Mouse (Mus musculus) lung, embryonic 15.5 days (tissue): ENCODE measurements around the gene Hspb6. TPM values are rescaled to one million over a fixed set of nuclear protein-coding genes. Genes with fewer than 3 reads are reported as not detected.
A peak's percentile ranks its signal among the peaks of the same experiment; 100 is the strongest.

Experiments
- ATAC-seq: fragments of 200-750 bp; cut with Nextera tagmentation; 2 replicates; pipeline ENCODE4 v1.8.0; 2017; ENCODE audit warnings: moderate number of reproducible peaks, borderline replicate concordance; ENCODE audit not compliant: low FRiP score, low TSS enrichment; ENCODE audit errors: extremely low read depth
- H3K27ac ChIP-seq: fragments of 300-500 bp; sonication (generic); 2 replicates; pipeline ENCODE4 v1.5.1; 2015; ENCODE audit warnings: moderate library complexity, mild to moderate bottlenecking, inconsistent platforms
- H3K27me3 ChIP-seq: fragments of 300-500 bp; sonication (generic); 2 replicates; pipeline ENCODE4 v1.6.1; 2015; ENCODE audit warnings: inconsistent platforms
- H3K36me3 ChIP-seq: fragments of 300-500 bp; sonication (generic); 2 replicates; pipeline ENCODE4 v1.6.1; 2015; ENCODE audit warnings: inconsistent platforms
- H3K4me1 ChIP-seq: fragments of 300-500 bp; sonication (generic); 2 replicates; pipeline ENCODE4 v1.6.1; 2015; ENCODE audit warnings: inconsistent platforms
- H3K4me2 ChIP-seq: fragments of 300-500 bp; sonication (generic); 2 replicates; pipeline ENCODE4 v1.6.1; 2015; ENCODE audit warnings: inconsistent platforms, mild to moderate bottlenecking, moderate library complexity
- H3K4me3 ChIP-seq: fragments of 300-500 bp; sonication (generic); 2 replicates; pipeline ENCODE4 v1.5.1; 2015; ENCODE audit warnings: mild to moderate bottlenecking, inconsistent platforms
- H3K9ac ChIP-seq: fragments of 300-500 bp; sonication (generic); 2 replicates; pipeline ENCODE4 v1.6.1; 2015; ENCODE audit warnings: inconsistent platforms
- H3K9me3 ChIP-seq: fragments of 300-500 bp; sonication (generic); 2 replicates; pipeline ENCODE4 v1.6.1; 2016; ENCODE audit warnings: inconsistent platforms
- WGBS: fragments of 180-500 bp; shearing (Covaris S2); methylation state at CpG from one replicate; pipeline ENCODE4 v1.1.7; 2015; 5-methylcytosine and 5-hydroxymethylcytosine counted together
- polyA plus RNA-seq: library from polyadenylated mRNA; unstranded; fragments of >200 nt; fragmentation: Nextera tagmentation; extraction: Ambion mirVana; gene quantifications from 2 replicates; pipeline ENCODE4 v1.2.1, GENCODE M21; 2015

The Hspb6 gene
- polyA plus RNA-seq, 1 experiment from 2014 or later, result 33.6 TPM

DNA sequence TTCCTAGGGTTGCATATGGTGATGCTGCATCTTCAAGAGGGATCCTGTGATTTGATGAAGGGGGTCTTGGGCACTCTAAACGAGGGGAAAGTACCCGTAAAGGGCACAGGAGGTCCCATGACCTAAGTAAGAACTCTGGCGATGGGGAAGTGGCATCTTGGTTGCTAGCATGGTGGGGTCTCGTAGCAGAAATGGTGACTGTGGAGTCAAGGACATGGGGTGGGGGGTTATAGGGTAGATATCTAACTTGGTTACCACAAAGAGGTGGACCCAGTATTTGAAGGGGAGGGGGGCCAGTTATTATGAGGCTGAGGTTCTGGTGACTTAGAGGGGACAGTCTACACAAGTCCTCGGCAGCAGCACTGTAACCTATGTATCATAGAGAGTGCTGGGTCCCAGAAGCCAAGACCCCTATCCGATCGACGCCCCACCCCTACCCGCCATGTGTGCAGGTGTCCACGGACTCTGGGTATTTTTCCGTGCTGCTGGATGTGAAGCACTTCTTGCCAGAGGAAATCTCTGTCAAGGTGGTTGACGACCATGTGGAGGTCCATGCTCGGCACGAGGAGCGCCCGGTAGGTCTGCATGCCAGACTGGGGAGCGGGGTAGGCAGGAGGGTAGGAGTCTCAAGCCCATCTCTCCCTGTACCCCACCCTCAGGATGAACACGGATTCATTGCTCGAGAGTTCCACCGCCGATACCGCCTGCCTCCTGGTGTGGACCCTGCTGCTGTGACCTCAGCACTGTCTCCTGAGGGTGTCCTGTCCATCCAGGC lies 2.0 kb downstream of the Hspb6 start:
- no peak overlapping the region for H3K27ac ChIP-seq

GRCm38 (mm10) chr7:30556894-30557536 lies 5.0 kb downstream of the Hspb6 start:
- whole genome bisulfite sequencing, result 90% methylated on average over 18 of the region's 18 CpGs
- no peak overlapping the region for H3K4me3 ChIP-seq
- peaks cover 22% of the 10 kb centered on the region for H3K36me3 ChIP-seq
- no peak overlapping the region for H3K9ac ChIP-seq
- H3K4me2 ChIP-seq, result no peak overlapping the region
- H3K4me1 ChIP-seq, result peaks cover 36% of the 10 kb centered on the region
- no peaks in the 10 kb centered on the region for H3K27me3 ChIP-seq
- no peak for ATAC-seq
- H3K27ac ChIP-seq, result no peak overlapping the region
- H3K9me3 ChIP-seq, result no peaks in the 10 kb centered on the region

More for the DNA sequence above, 2.0 kb downstream of the Hspb6 start:
- H3K36me3 ChIP-seq, result peaks cover 26% of the 10 kb centered on the region
- 77% methylated on average over 22 of the region's 22 CpGs for WGBS
- no peaks in the 10 kb centered on the region for H3K27me3 ChIP-seq
- peaks cover 33% of the 10 kb centered on the region for H3K4me1 ChIP-seq
- H3K9ac ChIP-seq, result peak overlapping the region; percentile 81; the same call in 1 of the 2 replicates
- no peak for ATAC-seq
- H3K9me3 ChIP-seq, result no peaks in the 10 kb centered on the region
- H3K4me2 ChIP-seq, result peak overlapping the region; percentile 97
- H3K4me3 ChIP-seq, result peak overlapping the region; percentile 67

DNA sequence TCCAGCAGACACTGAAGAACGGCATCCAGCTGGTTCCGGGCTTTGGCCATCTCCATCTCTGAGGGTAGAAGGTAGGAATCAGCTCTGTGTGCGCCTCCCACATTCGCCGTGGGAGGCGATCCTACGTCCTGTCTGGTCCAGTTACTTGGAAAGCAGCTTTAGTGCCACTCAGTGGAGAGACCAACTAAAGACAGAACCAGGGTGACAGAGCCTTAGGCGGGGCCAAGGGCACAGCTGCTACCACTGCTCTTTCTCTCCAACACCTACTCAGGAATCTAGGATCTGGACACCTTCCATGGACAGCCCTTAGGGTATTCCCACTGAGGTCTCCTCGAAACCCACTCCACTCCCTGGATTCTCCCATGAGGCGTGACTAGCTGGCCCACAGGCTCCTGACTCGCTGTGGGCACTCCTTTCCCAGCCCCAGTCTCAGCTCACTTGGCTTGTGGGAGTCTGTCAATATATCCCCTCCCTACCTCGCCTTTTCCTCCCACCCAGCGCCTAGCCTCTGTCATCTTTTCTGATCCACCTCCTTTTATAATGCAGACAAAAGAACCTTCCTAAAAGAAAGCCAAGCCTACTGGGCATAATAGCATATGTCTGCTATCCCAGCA lies 6.0 kb downstream of the Hspb6 start:
- Histone ChIP-seq H3K4me3 (peak overlapping the region; percentile 59), H3K9me3 (no peaks in the 10 kb centered on the region), H3K4me1 (peaks cover 34% of the 10 kb centered on the region), H3K36me3 (peaks cover 22% of the 10 kb centered on the region), H3K9ac (peak overlapping the region; percentile 67; the same call in 1 of the 2 replicates), H3K4me2 (peak overlapping the region; percentile 87), H3K27ac (no peak overlapping the region), H3K27me3 (no peaks in the 10 kb centered on the region)
- no peak for ATAC-seq
- 89% methylated on average over 13 of the region's 13 CpGs for WGBS

DNA sequence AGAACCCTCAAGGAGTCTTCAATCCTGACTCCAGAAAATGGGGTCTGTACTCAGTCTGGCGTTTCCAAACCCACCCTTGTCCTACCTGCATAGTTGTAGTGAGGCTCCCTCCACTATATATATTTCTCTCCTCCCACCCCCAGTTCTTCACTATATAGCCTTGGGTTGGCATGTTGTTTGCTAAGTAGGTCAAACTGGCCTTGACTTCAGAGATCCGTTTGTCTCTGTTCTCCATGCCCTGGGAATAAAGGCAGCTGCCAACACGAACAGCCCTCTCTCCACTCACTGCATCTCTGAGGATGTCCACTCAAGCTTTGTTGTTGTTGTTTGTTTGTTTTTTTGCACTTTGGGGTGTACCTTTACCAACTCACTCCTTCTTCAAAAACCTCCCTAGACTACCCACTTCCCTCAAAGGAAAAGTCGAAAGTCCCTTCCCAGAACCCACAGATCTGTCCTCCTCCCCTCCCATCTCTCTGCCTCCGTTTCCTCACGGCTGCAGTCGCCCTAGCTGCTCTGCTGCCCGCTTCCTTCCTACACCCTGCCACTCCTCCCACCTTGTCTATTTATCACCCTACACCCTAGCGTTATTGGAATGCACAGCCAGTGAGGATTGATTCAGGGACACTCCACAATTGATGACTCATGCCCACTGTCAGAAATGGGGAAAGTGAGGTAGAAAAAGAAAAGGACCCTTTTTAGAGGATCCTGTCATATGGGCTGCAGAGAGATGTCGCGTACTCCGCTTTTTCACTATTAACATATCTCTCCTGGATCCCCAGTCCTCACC lies 6.9 kb downstream of the Hspb6 start:
- WGBS, result 11% methylated on average over 12 of the region's 12 CpGs
- H3K4me3 ChIP-seq, result peak overlapping the region; percentile 59
- no peaks in the 10 kb centered on the region for H3K27me3 ChIP-seq
- H3K4me1 ChIP-seq, result peaks cover 29% of the 10 kb centered on the region
- peak overlapping the region; percentile 67 for H3K9ac ChIP-seq
- H3K4me2 ChIP-seq, result peak overlapping the region; percentile 87
- ATAC-seq, result no peak
- H3K36me3 ChIP-seq, result peaks cover 22% of the 10 kb centered on the region
- peak overlapping the region; percentile 49; the same call in 1 of the 2 replicates for H3K27ac ChIP-seq
- no peaks in the 10 kb centered on the region for H3K9me3 ChIP-seq

GRCm38 (mm10) chr7:30559443-30559954 lies 7.5 kb downstream of the Hspb6 start, which contains the start of gene Lin37:
Gene Lin37 (minus strand): TSS chr7:30559838.
- peak within 1 kb of the TSS; percentile 49; the same call in 1 of the 2 replicates for H3K27ac ChIP-seq
- peak within 1 kb of the TSS; percentile 67 for H3K9ac ChIP-seq
- under 1% methylated on average over 20 of the region's 20 CpGs for WGBS
- H3K27me3 ChIP-seq, result no peaks in the 10 kb centered on the region
- H3K9me3 ChIP-seq, result no peaks in the 10 kb centered on the region
- H3K36me3 ChIP-seq, result peaks cover 22% of the 10 kb centered on the region
- H3K4me1 ChIP-seq, result peaks cover 33% of the 10 kb centered on the region
- ATAC-seq, result peak; percentile 85
- peak within 1 kb of the TSS; percentile 59 for H3K4me3 ChIP-seq
- H3K4me2 ChIP-seq, result peak within 1 kb of the TSS; percentile 87

GRCm38 (mm10) chr7:30560296-30560695 lies 8.3 kb downstream of the Hspb6 start:
- Histone ChIP-seq H3K36me3 (peaks cover 27% of the 10 kb centered on the region), H3K27ac (0 out of 2 replicates have a peak overlapping the region, but pooled peaks have one; percentile 21), H3K9ac (0 out of 2 replicates have a peak overlapping the region, but pooled peaks have one; percentile 7), H3K4me1 (peaks cover 33% of the 10 kb centered on the region), H3K27me3 (no peaks in the 10 kb centered on the region), H3K9me3 (no peaks in the 10 kb centered on the region), H3K4me2 (peak overlapping the region; percentile 87), H3K4me3 (no peak overlapping the region)
- no peak for ATAC-seq
- WGBS, result 55% methylated on average over 2 of the region's 2 CpGs

GRCm38 (mm10) chr7:30562526-30563116 lies 10.6 kb downstream of the Hspb6 start:
- peaks cover 25% of the 10 kb centered on the region for H3K36me3 ChIP-seq
- H3K4me3 ChIP-seq, result peak overlapping the region; percentile 91
- H3K9ac ChIP-seq, result peak overlapping the region; percentile 68
- H3K4me2 ChIP-seq, result peak overlapping the region; percentile 79
- 1% methylated on average over 27 of the region's 27 CpGs for WGBS
- H3K27me3 ChIP-seq, result no peaks in the 10 kb centered on the region
- no peak for ATAC-seq
- H3K4me1 ChIP-seq, result peaks cover 33% of the 10 kb centered on the region
- H3K27ac ChIP-seq, result peak overlapping the region; percentile 79
- no peaks in the 10 kb centered on the region for H3K9me3 ChIP-seq

- Histone ChIP-seq H3K27ac (peak within 1 kb of the TSS; percentile 98), H3K27me3 (no peaks in the 10 kb centered on the region), H3K9me3 (no peaks in the 10 kb centered on the region), H3K4me3 (peak within 1 kb of the TSS; percentile 91), H3K36me3 (peaks cover 29% of the 10 kb centered on the region), H3K4me2 (peak within 1 kb of the TSS; percentile 79), H3K9ac (peak within 1 kb of the TSS; percentile 88), H3K4me1 (peaks cover 28% of the 10 kb centered on the region)
- under 1% methylated on average over 45 of the region's 45 CpGs for WGBS
- peak; percentile 88 for ATAC-seq
Measured at GRCm38 (mm10) chr7:30563117-30563905, 11.3 kb downstream of the Hspb6 start, which contains the start of the genes U2af1l4, Gm49396 and Psenen. Gene U2af1l4 (plus strand): TSS chr7:30563301. Gene Gm49396 (plus strand): TSS chr7:30563344. Gene Psenen (minus strand): TSS chr7:30563627.

DNA sequence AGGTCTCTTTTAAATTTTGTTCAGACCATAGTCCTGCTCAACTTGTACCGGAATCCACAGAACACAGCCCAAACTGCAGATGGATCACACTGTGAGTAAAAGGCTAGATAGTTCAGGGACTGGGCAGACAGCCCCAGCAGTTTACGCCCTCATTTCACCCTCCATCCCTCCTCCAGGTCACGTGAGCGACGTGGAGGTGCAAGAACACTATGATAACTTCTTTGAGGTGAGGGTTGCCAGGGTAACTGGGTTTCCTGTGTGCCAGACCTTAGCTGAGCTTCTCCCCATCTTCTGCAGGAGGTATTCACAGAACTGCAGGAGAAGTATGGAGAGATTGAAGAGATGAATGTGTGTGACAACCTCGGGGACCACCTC lies 11.9 kb downstream of the Hspb6 start:
- 20% methylated on average over 6 of the region's 6 CpGs for WGBS
- ATAC-seq, result no peak
- peak overlapping the region; percentile 88 for H3K9ac ChIP-seq
- peak overlapping the region; percentile 91 for H3K4me3 ChIP-seq
- H3K4me1 ChIP-seq, result peaks cover 22% of the 10 kb centered on the region
- peaks cover 34% of the 10 kb centered on the region for H3K36me3 ChIP-seq
- peak overlapping the region; percentile 98 for H3K27ac ChIP-seq
- H3K9me3 ChIP-seq, result no peaks in the 10 kb centered on the region
- H3K27me3 ChIP-seq, result no peaks in the 10 kb centered on the region
- peak overlapping the region; percentile 79 for H3K4me2 ChIP-seq

- WGBS, result 93% methylated on average over 12 of the region's 12 CpGs
- ATAC-seq, result no peak
- Histone ChIP-seq H3K9me3 (no peaks in the 10 kb centered on the region), H3K4me2 (peak within 1 kb of the TSS; percentile 79), H3K27me3 (no peaks in the 10 kb centered on the region), H3K9ac (no peak within 1 kb of the TSS), H3K4me3 (peak within 1 kb of the TSS; percentile 91), H3K27ac (no peak within 1 kb of the TSS), H3K4me1 (peaks cover 17% of the 10 kb centered on the region), H3K36me3 (peaks cover 46% of the 10 kb centered on the region)
Measured at GRCm38 (mm10) chr7:30564970-30565571, 13.1 kb downstream of the Hspb6 start, which contains the start of gene Igflr1. Gene Igflr1 (plus strand): TSS chr7:30565427.
